Mouse (Mus musculus) gastrocnemius, postnatal 4 days (tissue): ENCODE measurements around the gene Sema6d. TPM values are rescaled to one million over a fixed set of nuclear protein-coding genes. Genes with fewer than 3 reads are reported as not detected.

Experiments used
- DNase-seq, 2 experiments: peaks; one replicate each; pipeline ENCODE4 v3.0.0; 2021 to 2022; ENCODE audit warnings: low spot score in 2 of 2, mixed read lengths in 2 of 2
- total RNA-seq, 2 experiments: library from RNA; stranded (reverse); gene quantifications; 2 replicates each; pipeline ENCODE4 v1.2.3; 2021

Sema6d gene
- total RNA-seq, 2 experiments from 2014 or later, result 34.0 to 34.5 TPM

- DNase-seq, result no peak
Measured at GRCm38 (mm10) chr2:124168411-124168810, 78.6 kb downstream of the Sema6d start.

- DNase-seq, result no peak
Measured at GRCm38 (mm10) chr2:124171718-124172117, 81.9 kb downstream of the Sema6d start.

GRCm38 (mm10) chr2:124176265-124176664 is 86.5 kb downstream of the Sema6d start:
- no peak for DNase-seq

- no peak for DNase-seq
Measured at GRCm38 (mm10) chr2:124176711-124177169, 87.0 kb downstream of the Sema6d start.

- no peak for DNase-seq
Measured at GRCm38 (mm10) chr2:124189271-124189670, 99.5 kb downstream of the Sema6d start.

GRCm38 (mm10) chr2:124194041-124194440 is 104.3 kb downstream of the Sema6d start:
- no peak for DNase-seq

- no peak for DNase-seq
Measured at GRCm38 (mm10) chr2:124201493-124201892, 111.7 kb downstream of the Sema6d start.

GRCm38 (mm10) chr2:124202475-124202990 is 112.8 kb downstream of the Sema6d start:
- DNase-seq, result no peak

- no peak for DNase-seq
Measured at GRCm38 (mm10) chr2:124205811-124206210, 116.0 kb downstream of the Sema6d start.

- DNase-seq, result no peak
Measured at GRCm38 (mm10) chr2:124208251-124208650, 118.5 kb downstream of the Sema6d start.

- no peak for DNase-seq
Measured at GRCm38 (mm10) chr2:124223559-124223958, 133.8 kb downstream of the Sema6d start.

- no peak for DNase-seq
Measured at GRCm38 (mm10) chr2:124224328-124224727, 134.6 kb downstream of the Sema6d start.

- no peak for DNase-seq
Measured at GRCm38 (mm10) chr2:124234636-124235221, 145.0 kb downstream of the Sema6d start.

- DNase-seq, result no peak
Measured at GRCm38 (mm10) chr2:124235237-124236055, 145.7 kb downstream of the Sema6d start.

- no peak for DNase-seq
Measured at GRCm38 (mm10) chr2:124236831-124237230, 147.1 kb downstream of the Sema6d start.

- no peak for DNase-seq
Measured at GRCm38 (mm10) chr2:124243608-124244007, 153.8 kb downstream of the Sema6d start.

- DNase-seq, result no peak
Measured at GRCm38 (mm10) chr2:124244543-124245245, 154.9 kb downstream of the Sema6d start.

- no peak for DNase-seq
Measured at GRCm38 (mm10) chr2:124258108-124258507, 168.3 kb downstream of the Sema6d start.

GRCm38 (mm10) chr2:124264309-124264708 is 174.5 kb downstream of the Sema6d start:
- no peak for DNase-seq

- no peak for DNase-seq
Measured at GRCm38 (mm10) chr2:124271156-124271555, 181.4 kb downstream of the Sema6d start.

GRCm38 (mm10) chr2:124277492-124277891 is 187.7 kb downstream of the Sema6d start:
- no peak for DNase-seq

GRCm38 (mm10) chr2:124285109-124285508 is 195.3 kb downstream of the Sema6d start:
- DNase-seq, result no peak
